10 mouse cellular contexts compared by ENCODE assay signal in genomic region chr14:121164866-121165265, GRCm38 (mm10).
DNase-seq lines count a peak whose midpoint lies in the region; ATAC-seq and TF ChIP-seq lines count a peak whose summit lies in the region.
"Had no signal": no experiment of that assay in that cellular context is flagged by ENCODE, and none has a peak within 500 bp of the region (broad histone marks: within the 10 kb centered on the region; RNA-seq: fewer than 3 reads in every experiment).

No protein-coding gene starts in this region.

- peak; percentile 24 for DNase-seq in kidney, adult 2 months
- no peak for DNase-seq in kidney, adult 8-10 months
- DNase-seq in stomach, postnatal 0 days (ENCODE audit: low spot score): no peak
- DNase-seq in adrenal gland, postnatal 25 days: no peak
- DNase-seq in spleen, postnatal 10 days (ENCODE audit: low spot score in 2 of 2): no peak

- TF ChIP-seq EP300 in stomach, postnatal 0 days (optimal IDR thresholded peaks at IDR 0.05): no peak

- no peaks in the 10 kb centered on the region for H3K36me3 ChIP-seq in kidney, adult 2 months (ENCODE audit: control insufficient read depth, insufficient read depth, low read length)
- no peaks in the 10 kb centered on the region for H3K36me3 ChIP-seq in stomach, embryonic 15.5 days
- H3K36me3 ChIP-seq in stomach, postnatal 0 days (ENCODE audit: control insufficient read depth, insufficient read depth, low read length): no peaks in the 10 kb centered on the region
- H3K36me3 ChIP-seq in heart, embryonic 11.5 days (ENCODE audit: control insufficient read depth, insufficient read depth, low read length): no peaks in the 10 kb centered on the region
- H3K36me3 ChIP-seq: neural tube, embryonic 15.5 days had no signal

- 69% methylated on average over 1 of the region's 1 CpGs for WGBS in kidney, adult 2 months
- 88% methylated on average over 1 of the region's 1 CpGs for WGBS in stomach, embryonic 15.5 days
- 83% methylated on average over 1 of the region's 1 CpGs for WGBS in stomach, postnatal 0 days
- WGBS in heart, embryonic 11.5 days (ENCODE audit: insufficient replicate concordance): 60% methylated on average over 1 of the region's 1 CpGs

- no peak for ATAC-seq in stomach, embryonic 15.5 days (ENCODE audit: insufficient read depth, low FRiP score, low read depth)
- no peak for ATAC-seq in stomach, postnatal 0 days (ENCODE audit: low FRiP score, low TSS enrichment)
- ATAC-seq in heart, embryonic 11.5 days (replicated peaks; ENCODE audit: insufficient number of reproducible peaks, low FRiP score, low TSS enrichment): no peak

- TF ChIP-seq CTCF in kidney, adult 2 months (conservative IDR thresholded peaks at IDR 0.05; ENCODE audit: insufficient read depth, insufficient read length, low read depth, low read length): no peak
- TF ChIP-seq CTCF in stomach, postnatal 0 days (IDR thresholded peaks at IDR 0.05; ENCODE audit: low read depth): no peak

- H3K9me3 ChIP-seq in stomach, embryonic 15.5 days: no peaks in the 10 kb centered on the region
- no peaks in the 10 kb centered on the region for H3K9me3 ChIP-seq in stomach, postnatal 0 days (ENCODE audit: control insufficient read depth, low read length)
- no peaks in the 10 kb centered on the region for H3K9me3 ChIP-seq in heart, embryonic 11.5 days (replicated peaks; ENCODE audit: control insufficient read depth, low read length)
- H3K9me3 ChIP-seq: neural tube, embryonic 15.5 days had no signal

- TF ChIP-seq POLR2A in kidney, adult 2 months (IDR thresholded peaks at IDR 0.05; ENCODE audit: low read depth, low read length): no peak

- no peaks in the 10 kb centered on the region for H3K27me3 ChIP-seq in kidney, adult 2 months (replicated peaks; ENCODE audit: control insufficient read depth, insufficient read depth, low read length)
- no peaks in the 10 kb centered on the region for H3K27me3 ChIP-seq in stomach, embryonic 15.5 days (replicated peaks)
- H3K27me3 ChIP-seq in stomach, postnatal 0 days (ENCODE audit: control insufficient read depth, insufficient read depth, low read length): no peaks in the 10 kb centered on the region
- H3K27me3 ChIP-seq in heart, embryonic 11.5 days (ENCODE audit: control insufficient read depth, insufficient read depth, low read length): no peaks in the 10 kb centered on the region
- H3K27me3 ChIP-seq: neural tube, embryonic 15.5 days had no signal

- no peak overlapping the region for H3K9ac ChIP-seq in stomach, embryonic 15.5 days
- H3K9ac ChIP-seq in stomach, postnatal 0 days (ENCODE audit: low read length): no peak overlapping the region
- no peak overlapping the region for H3K9ac ChIP-seq in heart, embryonic 11.5 days (ENCODE audit: low read depth, low read length)
- H3K9ac ChIP-seq: liver, embryonic 14.5 days; neural tube, embryonic 15.5 days had no signal

- peaks cover 3% of the 10 kb centered on the region for H3K4me1 ChIP-seq in kidney, adult 2 months (ENCODE audit: control insufficient read depth, insufficient read depth, low read length)
- H3K4me1 ChIP-seq in stomach, embryonic 15.5 days: no peaks in the 10 kb centered on the region
- H3K4me1 ChIP-seq in stomach, postnatal 0 days (replicated peaks; ENCODE audit: control insufficient read depth, insufficient read depth): no peaks in the 10 kb centered on the region
- H3K4me1 ChIP-seq in heart, embryonic 11.5 days (ENCODE audit: control insufficient read depth, insufficient read depth, low read length): peaks cover 22% of the 10 kb centered on the region

- H3K27ac ChIP-seq in kidney, adult 2 months (ENCODE audit: insufficient read depth, low read depth, low read length): no peak overlapping the region
- 0 out of 2 replicates have a peak overlapping the region, but pooled peaks have one; percentile 14 for H3K27ac ChIP-seq in stomach, embryonic 15.5 days
- no peak overlapping the region for H3K27ac ChIP-seq in stomach, postnatal 0 days (replicated peaks)
- H3K27ac ChIP-seq in heart, embryonic 11.5 days (ENCODE audit: low read depth, low read length): peak overlapping the region; percentile 58
- H3K27ac ChIP-seq: liver, embryonic 14.5 days; neural tube, embryonic 15.5 days had no signal

- no peak overlapping the region for H3K4me3 ChIP-seq in kidney, adult 2 months (ENCODE audit: insufficient read depth, low read depth, low read length)
- H3K4me3 ChIP-seq in stomach, embryonic 15.5 days (replicated peaks): no peak overlapping the region
- no peak overlapping the region for H3K4me3 ChIP-seq in stomach, postnatal 0 days (ENCODE audit: low read depth, low read length)
- H3K4me3 ChIP-seq in heart, embryonic 11.5 days (ENCODE audit: low read depth, low read length): no peak overlapping the region
- H3K4me3 ChIP-seq: erythroblast, embryonic 14.5 days; neural tube, embryonic 15.5 days had no signal

- H3K4me2 ChIP-seq in stomach, embryonic 15.5 days: no peak overlapping the region
- no peak overlapping the region for H3K4me2 ChIP-seq in stomach, postnatal 0 days (replicated peaks; ENCODE audit: low read depth)
- H3K4me2 ChIP-seq in heart, embryonic 11.5 days: no peak overlapping the region
- H3K4me2 ChIP-seq: neural tube, embryonic 15.5 days had no signal

Comparison
In these comparisons a context has a peak if more than half of its experiments do, and no peak if none do; other contexts are left out.
1. H3K27ac ChIP-seq: peak in stomach, embryonic 15.5 days (single experiment) and heart, embryonic 11.5 days (single experiment); none in kidney, adult 2 months (single experiment) and stomach, postnatal 0 days (single experiment).